Mouse (Mus musculus) hindbrain, embryonic 16.5 days (tissue): ENCODE results near the gene Cachd1. TPM values are rescaled to one million over a fixed set of nuclear protein-coding genes. Genes with fewer than 3 reads are reported as not detected.

ENCODE experiments used
- ATAC-seq: fragments of 200-750 bp; cut with Nextera tagmentation; 2 replicates; pipeline ENCODE4 v1.8.0; 2017; ENCODE audit warnings: moderate TSS enrichment, moderate library complexity
- H3K27ac ChIP-seq: fragments of 300-500 bp; sonication (generic); 2 replicates; pipeline ENCODE4 v1.5.1; 2014; ENCODE audit warnings: low read depth, mild to moderate bottlenecking, control low read depth, low read length, moderate library complexity
- H3K27me3 ChIP-seq: fragments of 300-500 bp; sonication (generic); replicated peaks from 2 replicates; pipeline ENCODE4 v1.6.1; 2014; ENCODE audit warnings: low read length; ENCODE audit not compliant: control insufficient read depth, insufficient read depth
- H3K36me3 ChIP-seq: fragments of 300-500 bp; sonication (generic); 2 replicates; pipeline ENCODE4 v1.6.1; 2014; ENCODE audit warnings: mild to moderate bottlenecking, low read length, moderate library complexity, mixed read lengths; ENCODE audit not compliant: control insufficient read depth, insufficient read depth
- H3K4me1 ChIP-seq: fragments of 300-500 bp; sonication (generic); 2 replicates; pipeline ENCODE4 v1.6.1; 2014; ENCODE audit warnings: low read depth, low read length; ENCODE audit not compliant: control insufficient read depth, insufficient read depth
- H3K4me2 ChIP-seq: fragments of 300-500 bp; sonication (generic); 2 replicates; pipeline ENCODE4 v1.6.1; 2014; ENCODE audit warnings: mild to moderate bottlenecking, low read length, control low read depth, moderate library complexity
- H3K4me3 ChIP-seq: fragments of 300-500 bp; sonication (generic); 2 replicates; pipeline ENCODE4 v1.5.1; 2014; ENCODE audit warnings: mild to moderate bottlenecking, low read length, control low read depth, moderate library complexity
- H3K9ac ChIP-seq: fragments of 300-500 bp; sonication (generic); 2 replicates; pipeline ENCODE4 v1.6.1; 2014; ENCODE audit warnings: low read depth, mild to moderate bottlenecking, control low read depth, low read length, moderate library complexity
- H3K9me3 ChIP-seq: fragments of 300-500 bp; sonication (generic); 2 replicates; pipeline ENCODE4 v1.6.1; 2014; ENCODE audit warnings: mild to moderate bottlenecking, low read length, moderate library complexity; ENCODE audit not compliant: control insufficient read depth
- WGBS: fragments of 180-500 bp; shearing (Covaris S2); extraction: QIAGEN DNeasy Blood & Tissue Kit; methylation state at CpG from one replicate; pipeline ENCODE4 v1.1.7; 2014; 5-methylcytosine and 5-hydroxymethylcytosine counted together
- polyA plus RNA-seq: library from polyadenylated mRNA; unstranded; fragments of >200 nt; fragmentation: Nextera tagmentation; extraction: Ambion mirVana; gene quantifications from 2 replicates; pipeline ENCODE4 v1.2.1, GENCODE M21; 2015

Gene Cachd1
- polyA plus RNA-seq, 1 experiment from 2014 or later: 10.6 TPM

DNA sequence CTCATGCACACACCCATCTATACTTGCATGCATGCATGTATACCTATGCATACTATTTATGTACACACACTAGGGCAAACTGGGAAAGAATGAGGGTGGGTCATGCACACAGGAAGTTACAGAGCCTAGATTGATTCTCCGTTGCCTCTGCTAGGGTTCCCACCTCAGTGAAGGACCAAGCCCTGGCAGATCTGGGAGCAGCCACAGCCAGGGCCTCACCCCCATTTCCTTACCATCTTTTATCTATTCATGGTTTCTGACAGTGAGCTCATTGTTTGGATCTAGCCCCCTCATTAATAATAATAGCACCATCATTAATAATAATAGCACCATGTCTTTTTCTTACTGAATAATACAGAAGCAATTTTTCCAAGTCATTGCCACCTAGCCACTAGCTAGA lies 143.9 kb downstream of the Cachd1 start:
- no peak overlapping the region for H3K27ac ChIP-seq
- no peak for ATAC-seq

DNA sequence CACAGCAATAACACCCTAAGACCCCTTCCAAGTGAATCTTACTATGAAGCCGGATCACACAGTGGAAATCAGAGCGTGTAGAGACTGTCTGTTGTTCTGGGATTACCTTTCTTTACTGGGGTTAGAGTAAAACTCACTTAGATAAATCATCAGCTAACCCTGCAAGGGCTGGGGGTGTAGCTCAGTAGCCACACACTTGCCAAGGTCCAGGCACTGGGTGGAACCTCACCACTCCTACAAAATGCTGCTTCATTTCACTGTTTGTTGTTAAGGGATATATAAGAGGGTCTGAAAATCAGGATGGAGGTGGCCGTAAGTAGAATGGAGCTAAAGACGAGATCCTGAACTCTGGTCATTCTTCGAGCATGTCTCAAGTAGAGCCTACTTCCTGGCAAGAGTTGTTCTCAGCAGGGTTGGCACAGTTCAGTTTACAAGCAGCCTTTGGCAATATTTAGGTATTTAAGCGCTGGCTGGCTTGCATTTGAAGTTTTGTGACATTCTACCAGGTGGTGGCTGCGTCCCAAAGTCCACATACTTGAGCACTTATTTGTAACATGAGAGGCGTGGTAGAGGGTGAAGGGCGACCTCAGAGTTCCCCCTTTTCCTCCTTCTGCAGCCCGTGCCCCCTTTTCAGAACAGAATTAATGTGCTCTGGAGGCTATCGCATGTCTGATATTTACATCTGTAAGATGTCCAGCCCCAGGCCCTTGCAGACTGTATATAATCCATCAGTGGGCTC lies 146.5 kb downstream of the Cachd1 start:
- Histone ChIP-seq H3K27ac (no peak overlapping the region), H3K4me1 (peaks cover 7% of the 10 kb centered on the region), H3K4me2 (no peak overlapping the region), H3K9me3 (no peaks in the 10 kb centered on the region), H3K4me3 (no peak overlapping the region), H3K27me3 (no peaks in the 10 kb centered on the region), H3K9ac (no peak overlapping the region), H3K36me3 (no peaks in the 10 kb centered on the region; the same call in 1 of the 2 replicates)
- ATAC-seq: no peak
- WGBS: 81% methylated on average over 11 of the region's 11 CpGs

More for the DNA sequence above, 143.9 kb downstream of the Cachd1 start:
- no peaks in the 10 kb centered on the region for H3K27me3 ChIP-seq
- no peaks in the 10 kb centered on the region for H3K9me3 ChIP-seq
- H3K9ac ChIP-seq: no peak overlapping the region
- WGBS: 57% methylated on average over 1 of the region's 1 CpGs
- H3K36me3 ChIP-seq: no peaks in the 10 kb centered on the region; the same call in 1 of the 2 replicates
- H3K4me2 ChIP-seq: no peak overlapping the region
- peaks cover 7% of the 10 kb centered on the region for H3K4me1 ChIP-seq
- H3K4me3 ChIP-seq: no peak overlapping the region

DNA sequence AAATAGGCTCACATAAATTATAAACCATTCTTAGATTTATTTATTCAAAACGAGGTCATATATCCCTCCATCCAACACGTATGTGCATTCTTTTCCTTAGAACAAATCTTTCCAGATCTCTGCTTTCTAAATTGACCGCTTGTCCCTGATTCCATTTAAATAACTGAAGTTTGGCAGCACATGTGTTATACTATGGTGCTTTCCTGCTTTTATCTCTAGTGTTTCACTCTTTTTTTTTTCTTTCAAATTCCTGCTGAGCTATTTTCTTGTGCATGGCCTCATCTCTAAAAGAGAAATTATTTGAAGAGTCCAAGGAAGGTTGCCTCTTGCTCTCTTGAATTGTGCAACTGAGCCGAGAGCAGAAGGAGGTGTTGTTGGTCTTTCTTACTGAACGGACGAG lies 147.1 kb downstream of the Cachd1 start:
- Histone ChIP-seq H3K27ac (no peak overlapping the region), H3K4me3 (no peak overlapping the region), H3K9ac (no peak overlapping the region), H3K4me1 (peaks cover 7% of the 10 kb centered on the region), H3K27me3 (no peaks in the 10 kb centered on the region), H3K4me2 (no peak overlapping the region), H3K36me3 (no peaks in the 10 kb centered on the region; the same call in 1 of the 2 replicates), H3K9me3 (no peaks in the 10 kb centered on the region)
- 71% methylated on average over 6 of the region's 6 CpGs for WGBS
- ATAC-seq: no peak

DNA sequence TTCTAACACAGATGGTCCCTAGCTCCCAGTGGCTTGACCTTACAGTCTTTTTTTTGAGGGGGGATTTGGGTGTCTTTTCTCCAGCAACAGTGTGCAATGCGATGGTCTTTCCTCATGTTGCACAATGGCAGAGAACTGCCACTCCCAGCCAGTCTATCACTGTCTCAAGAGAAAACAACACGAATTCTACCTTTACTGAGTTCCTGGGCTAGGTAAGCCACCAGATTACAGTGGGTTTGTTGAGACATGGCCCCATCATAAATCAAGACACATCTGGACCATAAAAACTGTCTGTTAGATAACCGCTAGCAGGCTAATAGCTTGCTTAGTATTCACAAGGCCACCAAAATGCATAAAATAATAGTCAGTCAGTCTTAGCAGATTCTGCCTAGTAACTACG lies 147.8 kb downstream of the Cachd1 start:
- no peaks in the 10 kb centered on the region for H3K27me3 ChIP-seq
- no peak overlapping the region for H3K4me2 ChIP-seq
- no peak overlapping the region for H3K9ac ChIP-seq
- no peak for ATAC-seq
- H3K4me1 ChIP-seq: peaks cover 7% of the 10 kb centered on the region
- no peaks in the 10 kb centered on the region; the same call in 1 of the 2 replicates for H3K36me3 ChIP-seq
- no peaks in the 10 kb centered on the region for H3K9me3 ChIP-seq
- no peak overlapping the region for H3K4me3 ChIP-seq
- no peak overlapping the region for H3K27ac ChIP-seq
- 73% methylated on average over 4 of the region's 4 CpGs for WGBS

DNA sequence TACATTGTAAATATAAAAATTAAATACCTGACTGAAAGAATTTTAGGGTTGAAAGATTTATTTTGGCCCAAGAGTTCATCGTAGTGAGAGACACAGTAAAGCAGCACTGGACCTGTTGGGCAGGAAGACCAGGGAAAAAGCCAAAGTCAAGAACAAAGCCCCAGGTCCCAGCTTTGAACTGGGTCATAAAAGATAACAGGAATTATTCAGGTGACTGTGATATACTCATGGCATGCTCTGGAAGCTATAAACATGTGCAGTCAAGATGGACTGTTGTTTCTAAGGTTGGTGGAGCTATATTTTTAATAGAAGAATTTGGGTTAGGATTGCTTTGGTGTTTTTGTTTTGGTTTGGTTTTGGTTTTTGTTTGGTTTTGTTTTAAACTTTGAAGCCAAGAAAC lies 148.7 kb downstream of the Cachd1 start:
- H3K9ac ChIP-seq: no peak overlapping the region
- no peak overlapping the region for H3K27ac ChIP-seq
- no peak overlapping the region for H3K4me2 ChIP-seq
- 89% methylated on average over 1 of the region's 1 CpGs for WGBS
- no peaks in the 10 kb centered on the region; the same call in 1 of the 2 replicates for H3K36me3 ChIP-seq
- H3K27me3 ChIP-seq: no peaks in the 10 kb centered on the region
- no peak for ATAC-seq
- H3K9me3 ChIP-seq: no peaks in the 10 kb centered on the region
- H3K4me3 ChIP-seq: no peak overlapping the region
- H3K4me1 ChIP-seq: peaks cover 7% of the 10 kb centered on the region

DNA sequence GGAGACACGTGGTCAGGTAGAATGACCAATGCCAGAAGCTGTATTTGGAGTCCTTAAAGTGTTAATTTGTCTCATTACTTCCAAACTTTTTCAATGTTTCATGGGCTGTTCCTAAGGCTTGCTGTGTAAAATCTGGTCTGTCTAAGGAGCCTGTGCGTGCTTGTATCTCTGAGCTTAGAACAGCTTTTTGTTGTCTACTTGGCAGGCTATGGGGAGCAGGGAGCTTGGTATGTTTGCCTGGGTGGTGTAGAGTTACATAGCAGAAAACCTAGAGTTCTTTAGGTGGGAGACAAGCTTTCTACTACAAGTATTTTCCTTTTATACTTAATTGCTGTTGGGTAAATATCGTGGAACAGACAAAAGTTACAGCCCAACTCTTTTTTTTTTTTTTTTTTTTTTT lies 150.1 kb downstream of the Cachd1 start:
- Histone ChIP-seq H3K36me3 (no peaks in the 10 kb centered on the region; the same call in 1 of the 2 replicates), H3K9me3 (no peaks in the 10 kb centered on the region), H3K4me3 (no peak overlapping the region), H3K4me2 (no peak overlapping the region), H3K9ac (no peak overlapping the region), H3K27ac (no peak overlapping the region), H3K27me3 (no peaks in the 10 kb centered on the region), H3K4me1 (no peaks in the 10 kb centered on the region)
- ATAC-seq: no peak
- 79% methylated on average over 3 of the region's 3 CpGs for WGBS

DNA sequence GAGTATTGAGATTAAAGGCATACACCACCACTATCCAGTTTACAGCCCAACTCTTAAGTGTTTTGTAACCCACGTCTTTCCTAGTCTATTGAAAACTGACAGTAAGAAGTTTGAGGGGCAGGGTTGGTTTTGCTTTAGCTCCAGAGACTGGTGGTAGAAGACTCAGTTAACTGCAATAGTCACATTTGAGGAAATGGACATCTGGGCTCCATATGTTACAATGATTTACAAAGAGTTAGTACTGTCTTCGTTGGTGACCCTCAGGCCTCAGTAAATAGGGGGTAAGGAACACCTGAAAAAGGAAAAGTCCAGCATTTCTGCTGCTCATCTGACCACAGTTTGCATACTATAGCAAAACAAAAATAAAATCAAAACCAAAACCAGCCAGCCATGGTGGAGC lies 150.6 kb downstream of the Cachd1 start:
- no peak overlapping the region for H3K9ac ChIP-seq
- no peaks in the 10 kb centered on the region for H3K27me3 ChIP-seq
- H3K4me2 ChIP-seq: no peak overlapping the region
- whole genome bisulfite sequencing: 83% methylated on average over 2 of the region's 2 CpGs
- no peak overlapping the region for H3K27ac ChIP-seq
- H3K4me1 ChIP-seq: no peaks in the 10 kb centered on the region
- no peak for ATAC-seq
- H3K9me3 ChIP-seq: no peaks in the 10 kb centered on the region
- no peak overlapping the region for H3K4me3 ChIP-seq
- H3K36me3 ChIP-seq: no peaks in the 10 kb centered on the region; the same call in 1 of the 2 replicates

DNA sequence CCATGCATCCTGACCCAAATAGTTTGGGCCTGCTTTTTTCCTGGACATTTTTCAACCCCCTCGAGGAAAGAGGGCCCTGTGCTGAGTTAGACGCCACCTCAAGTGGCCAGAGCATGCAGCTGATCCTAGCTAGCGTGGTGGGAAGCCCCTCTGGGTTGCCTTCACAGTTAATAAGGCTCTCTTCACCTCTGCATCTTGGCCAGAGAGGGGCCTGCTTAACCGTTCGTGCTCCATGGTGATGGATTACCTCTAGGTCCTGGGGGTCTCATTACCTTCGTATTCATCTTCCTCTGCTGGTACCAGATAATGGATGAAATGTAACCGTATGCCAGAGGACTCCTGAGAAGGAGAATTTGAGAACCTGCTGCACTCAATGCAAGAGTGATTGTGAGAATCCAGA lies 167.2 kb downstream of the Cachd1 start:
- no peaks in the 10 kb centered on the region for H3K9me3 ChIP-seq
- H3K36me3 ChIP-seq: no peaks in the 10 kb centered on the region
- H3K9ac ChIP-seq: no peak overlapping the region
- 0 out of 2 replicates have a peak, but pooled peaks have one; percentile 31 for ATAC-seq
- peak overlapping the region; percentile 17; the same call in 1 of the 2 replicates for H3K27ac ChIP-seq
- WGBS: 59% methylated on average over 7 of the region's 7 CpGs
- H3K27me3 ChIP-seq: no peaks in the 10 kb centered on the region
- H3K4me2 ChIP-seq: no peak overlapping the region
- no peak overlapping the region for H3K4me3 ChIP-seq
- peaks cover 17% of the 10 kb centered on the region for H3K4me1 ChIP-seq

DNA sequence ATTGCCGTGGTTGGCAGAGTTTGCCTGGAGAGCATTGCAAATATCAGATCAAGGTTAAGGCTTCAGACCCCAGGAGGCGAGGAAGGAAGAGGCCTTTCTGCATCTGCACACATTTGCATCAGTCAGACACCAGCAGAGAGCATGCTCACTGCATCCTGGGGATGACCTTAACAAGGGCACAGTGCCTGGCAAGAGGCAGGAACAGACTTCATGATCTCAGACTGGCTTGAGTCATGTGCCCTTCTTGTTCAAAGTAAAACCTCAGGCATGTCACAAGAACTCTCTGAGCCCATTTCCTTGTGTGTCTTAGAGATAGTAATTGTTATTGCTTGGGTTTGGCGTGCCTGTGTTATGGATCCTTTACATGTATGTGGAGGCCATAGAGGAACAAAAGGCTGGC lies 167.8 kb downstream of the Cachd1 start:
- Histone ChIP-seq H3K36me3 (no peaks in the 10 kb centered on the region), H3K27me3 (no peaks in the 10 kb centered on the region), H3K27ac (no peak overlapping the region), H3K4me1 (peaks cover 17% of the 10 kb centered on the region), H3K9ac (no peak overlapping the region), H3K4me2 (no peak overlapping the region), H3K4me3 (no peak overlapping the region), H3K9me3 (no peaks in the 10 kb centered on the region)
- ATAC-seq: 0 out of 2 replicates have a peak, but pooled peaks have one; percentile 31
- WGBS: 69% methylated on average over 3 of the region's 3 CpGs
